Mouse (Mus musculus): Measurements from ENCODE around the gene Mdm2.

- TF ChIP-seq POLR2A (IDR thresholded peaks at IDR 0.05; ENCODE audit: low read depth, low read length) = no peak
- no peak for TF ChIP-seq CTCF (IDR thresholded peaks at IDR 0.05; ENCODE audit: borderline replicate concordance, insufficient read depth, low read length)
Observed at GRCm38 (mm10) chr10:117677494-117678236, 32.9 kb downstream of the Mdm2 start.

All from embryonic fibroblast, embryonic 13.5 days (primary cell).